Mouse (Mus musculus): ENCODE results near the gene Zfp831. TPM values are rescaled to one million over a fixed set of nuclear protein-coding genes. Genes with fewer than 3 reads are reported as not detected.

Zfp831 gene
- total and polyA plus RNA-seq, 3 experiments: 1.4 to 4.1 TPM; not detected in 1

- no peak for DNase-seq (ENCODE audit: low read depth, low spot score)
- Histone ChIP-seq H3K4me1 (ENCODE audit: control insufficient read depth in 1 of 2, insufficient read depth in 2 of 2, low read length in 2 of 2) (no peaks in the 10 kb centered on the region), H3K27ac (ENCODE audit: control insufficient read depth, low read depth, low read length) (no peak overlapping the region), H3K9ac (ENCODE audit: control insufficient read depth, low read depth, low read length, poor library complexity, severe bottlenecking) (no peak overlapping the region), H3K27me3 (ENCODE audit: control insufficient read depth in 1 of 2, insufficient read depth in 2 of 2, low read length in 2 of 2) (no peaks in the 10 kb centered on the region), H3K4me3 (ENCODE audit: control insufficient read depth in 1 of 2, insufficient read depth in 1 of 2, low read depth in 2 of 2, low read length in 2 of 2) (no peak overlapping the region), H3K9me3 (replicated peaks; ENCODE audit: insufficient read depth, low read length) (no peaks in the 10 kb centered on the region), H3K79me2 (ENCODE audit: control insufficient read depth, insufficient read depth, low read length, poor library complexity) (no peaks in the 10 kb centered on the region), H3K36me3 (ENCODE audit: control insufficient read depth in 1 of 2, insufficient read depth in 2 of 2, low read length in 2 of 2) (no peaks in the 10 kb centered on the region)
- TF ChIP-seq UBTF (IDR thresholded peaks at IDR 0.05; ENCODE audit: borderline replicate concordance, insufficient read depth, low read depth, low read length): no peak
- no peak for TF ChIP-seq ZC3H11A (IDR thresholded peaks at IDR 0.05; ENCODE audit: low read depth, low read length)
- TF ChIP-seq GATA1 (IDR thresholded peaks at IDR 0.05; ENCODE audit: low read depth, low read length): no peak
- no peak for TF ChIP-seq CHD2 (IDR thresholded peaks at IDR 0.05; ENCODE audit: low read length)
- TF ChIP-seq ETS1 (IDR thresholded peaks at IDR 0.05; ENCODE audit: low read depth, low read length): no peak
- TF ChIP-seq EP300 (IDR thresholded peaks at IDR 0.05; ENCODE audit: low read depth in 1 of 2, low read length in 2 of 2): no peak
- TF ChIP-seq ZKSCAN1 (IDR thresholded peaks at IDR 0.05; ENCODE audit: low read depth, low read length): no peak
These were observed 109.9 kb downstream of the Zfp831 start for GRCm38 (mm10) chr2:174753197-174753596.

GRCm38 (mm10) chr2:174754231-174754630 is 110.9 kb downstream of the Zfp831 start:
- H3K4me1 ChIP-seq (ENCODE audit: control insufficient read depth in 1 of 2, insufficient read depth in 2 of 2, low read length in 2 of 2): no peaks in the 10 kb centered on the region
- no peaks in the 10 kb centered on the region for H3K79me2 ChIP-seq (ENCODE audit: control insufficient read depth, insufficient read depth, low read length, poor library complexity)
- no peak overlapping the region for H3K4me3 ChIP-seq (ENCODE audit: control insufficient read depth in 1 of 2, insufficient read depth in 1 of 2, low read depth in 2 of 2, low read length in 2 of 2)
- no peak for DNase-seq (ENCODE audit: low read depth, low spot score)
- no peaks in the 10 kb centered on the region for H3K36me3 ChIP-seq (ENCODE audit: control insufficient read depth in 1 of 2, insufficient read depth in 2 of 2, low read length in 2 of 2)
- no peak overlapping the region for H3K27ac ChIP-seq (ENCODE audit: control insufficient read depth, low read depth, low read length)
- no peaks in the 10 kb centered on the region for H3K9me3 ChIP-seq (replicated peaks; ENCODE audit: insufficient read depth, low read length)
- H3K27me3 ChIP-seq (ENCODE audit: control insufficient read depth in 1 of 2, insufficient read depth in 2 of 2, low read length in 2 of 2): no peaks in the 10 kb centered on the region
- no peak overlapping the region for H3K9ac ChIP-seq (ENCODE audit: control insufficient read depth, low read depth, low read length, poor library complexity, severe bottlenecking)
- no peak for TF ChIP-seq NELFE (IDR thresholded peaks at IDR 0.05; ENCODE audit: low read depth, low read length)
- no peak for TF ChIP-seq USF2 (IDR thresholded peaks at IDR 0.05; ENCODE audit: borderline replicate concordance in 1 of 2, insufficient read depth in 1 of 2, low read depth in 1 of 2, low read length in 2 of 2)
- TF ChIP-seq MXI1 (IDR thresholded peaks at IDR 0.05; ENCODE audit: low read depth, low read length): no peak
- TF ChIP-seq E2F4 (IDR thresholded peaks at IDR 0.05; ENCODE audit: borderline replicate concordance, low read depth, low read length): no peak
- TF ChIP-seq ZKSCAN1 (IDR thresholded peaks at IDR 0.05; ENCODE audit: low read depth, low read length): no peak
- no peak for TF ChIP-seq EP300 (IDR thresholded peaks at IDR 0.05; ENCODE audit: low read depth in 1 of 2, low read length in 2 of 2)
- TF ChIP-seq MEF2A (IDR thresholded peaks at IDR 0.05; ENCODE audit: extremely low read depth, insufficient replicate concordance, low read depth, low read length, poor library complexity, severe bottlenecking): no peak
- no peak for TF ChIP-seq NRF1 (IDR thresholded peaks at IDR 0.05; ENCODE audit: insufficient read depth, low read depth, low read length, poor library complexity, severe bottlenecking)
- no peak for TF ChIP-seq CTCF (IDR thresholded peaks at IDR 0.05 in 2 of 3, conservative IDR thresholded peaks at IDR 0.05 in 1 of 3; ENCODE audit: control insufficient read depth in 1 of 3, insufficient read depth in 1 of 3, low read depth in 2 of 3, low read length in 3 of 3, poor library complexity in 1 of 3, severe bottlenecking in 1 of 3)
- TF ChIP-seq RAD21 (IDR thresholded peaks at IDR 0.05; ENCODE audit: low read depth, low read length): no peak
- TF ChIP-seq SMC3 (IDR thresholded peaks at IDR 0.05; ENCODE audit: low read depth, low read length): no peak
- TF ChIP-seq ETS1 (IDR thresholded peaks at IDR 0.05; ENCODE audit: low read depth, low read length): no peak
- no peak for TF ChIP-seq POLR2A (IDR thresholded peaks at IDR 0.05; ENCODE audit: control insufficient read depth in 1 of 2, insufficient read depth in 1 of 2, low read depth in 1 of 2, low read length in 2 of 2, poor library complexity in 1 of 2)
- TF ChIP-seq TAL1 (IDR thresholded peaks at IDR 0.05; ENCODE audit: low read length): no peak
